ENCODE assay signal across 10 mouse cellular contexts in the genomic region with DNA sequence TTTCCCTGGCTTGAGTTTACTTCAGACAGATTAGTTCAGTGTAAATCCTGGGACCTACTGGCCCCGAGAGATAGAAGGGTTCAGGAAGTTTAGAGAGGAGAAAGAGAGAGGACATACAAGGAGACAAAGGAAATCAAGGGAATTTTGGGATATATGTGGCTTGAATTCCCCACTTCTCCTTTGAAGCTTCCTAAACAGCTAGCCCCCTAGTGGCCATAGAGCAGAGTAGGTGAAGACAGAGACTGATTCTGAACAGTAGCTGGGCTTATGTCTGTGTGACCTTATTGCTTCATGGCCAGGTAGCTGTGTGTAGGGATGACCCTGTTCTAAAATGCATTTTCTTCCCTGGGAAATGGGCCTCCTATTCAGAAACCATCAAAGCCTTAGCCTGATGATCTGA.
DNase-seq lines count a peak whose midpoint lies in the region; ATAC-seq and TF ChIP-seq lines count a peak whose summit lies in the region.
"Had no signal": no experiment of that assay in that cellular context is flagged by ENCODE, and none has a peak within 500 bp of the region (broad histone marks: within the 10 kb centered on the region; RNA-seq: fewer than 3 reads in every experiment).

No protein-coding gene starts in this region.

- H3K36me3 ChIP-seq in heart, adult 2 months (ENCODE audit: control insufficient read depth, insufficient read depth, low read length) = no peaks in the 10 kb centered on the region
- no peaks in the 10 kb centered on the region for H3K36me3 ChIP-seq in heart, embryonic 11.5 days (ENCODE audit: control insufficient read depth, insufficient read depth, low read length)
- no peaks in the 10 kb centered on the region for H3K36me3 ChIP-seq in liver, embryonic 14.5 days (replicated peaks; ENCODE audit: control insufficient read depth, insufficient read depth, low read depth)
- no peaks in the 10 kb centered on the region for H3K36me3 ChIP-seq in liver, embryonic 11.5 days (ENCODE audit: control insufficient read depth, insufficient read depth, low read length)

- no peak overlapping the region for H3K9ac ChIP-seq in heart, adult 2 months (ENCODE audit: low read depth, low read length)
- no peak overlapping the region for H3K9ac ChIP-seq in heart, embryonic 11.5 days (ENCODE audit: low read depth, low read length)
- H3K9ac ChIP-seq in liver, embryonic 14.5 days (replicated peaks) = no peak overlapping the region
- H3K9ac ChIP-seq in liver, embryonic 11.5 days (ENCODE audit: low read depth, low read length) = no peak overlapping the region

- H3K4me3 ChIP-seq in heart, adult 2 months = no peak overlapping the region
- no peak overlapping the region for H3K4me3 ChIP-seq in heart, embryonic 11.5 days (ENCODE audit: low read depth, low read length)
- H3K4me3 ChIP-seq in liver, embryonic 14.5 days (ENCODE audit: insufficient read depth in 1 of 2, low read depth in 2 of 2, low read length in 2 of 2) = no peak overlapping the region
- no peak overlapping the region for H3K4me3 ChIP-seq in liver, embryonic 11.5 days (ENCODE audit: low read depth, low read length)

- TF ChIP-seq CTCF in heart, adult 2 months (IDR thresholded peaks at IDR 0.05) = peak; percentile 42
- peak; percentile 44; the same call in 1 of the 2 replicates for TF ChIP-seq CTCF in liver, embryonic 14.5 days (IDR thresholded peaks at IDR 0.05; ENCODE audit: low read depth)

- no peaks in the 10 kb centered on the region for H3K9me3 ChIP-seq in heart, embryonic 11.5 days (replicated peaks; ENCODE audit: control insufficient read depth, low read length)
- H3K9me3 ChIP-seq in liver, embryonic 14.5 days (ENCODE audit: control insufficient read depth, low read length) = no peaks in the 10 kb centered on the region
- H3K9me3 ChIP-seq in liver, embryonic 11.5 days (ENCODE audit: control insufficient read depth, low read length) = no peaks in the 10 kb centered on the region

- 30% methylated on average over 1 of the region's 1 CpGs for WGBS in heart, adult 2 months
- 38% methylated on average over 1 of the region's 1 CpGs for WGBS in heart, embryonic 11.5 days (ENCODE audit: insufficient replicate concordance)
- 15% methylated on average over 1 of the region's 1 CpGs for WGBS in liver, embryonic 14.5 days (ENCODE audit: insufficient replicate concordance)
- 35% methylated on average over 1 of the region's 1 CpGs for WGBS in liver, embryonic 11.5 days

- no peak overlapping the region for H3K27ac ChIP-seq in heart, adult 2 months
- no peak overlapping the region for H3K27ac ChIP-seq in heart, embryonic 11.5 days (ENCODE audit: low read depth, low read length)
- no peak overlapping the region for H3K27ac ChIP-seq in liver, embryonic 14.5 days
- H3K27ac ChIP-seq in liver, embryonic 11.5 days (ENCODE audit: low read depth, low read length) = no peak overlapping the region

- TF ChIP-seq EP300 in heart, adult 2 months (IDR thresholded peaks at IDR 0.05; ENCODE audit: insufficient read depth, low read depth, low read length) = no peak
- no peak for TF ChIP-seq EP300 in liver, embryonic 14.5 days (IDR thresholded peaks at IDR 0.05; ENCODE audit: low read depth)

- H3K79me2 ChIP-seq in heart, adult 2 months (replicated peaks; ENCODE audit: control insufficient read depth, insufficient read depth, low read length) = no peaks in the 10 kb centered on the region

- no peak for DNase-seq in heart, adult 2 months
- DNase-seq in liver, embryonic 14.5 days (ENCODE audit: low read depth in 3 of 3, low spot score in 3 of 3) = no peak
- DNase-seq in liver, embryonic 11.5 days (ENCODE audit: low spot score) = no peak
- DNase-seq in Muller cell, postnatal 12 days (ENCODE audit: inconsistent ontology term) = peak; percentile 9
- DNase-seq in lung, postnatal 36 days = peak; percentile 2
- DNase-seq in urinary bladder, postnatal 25 days (ENCODE audit: low spot score) = no peak
- DNase-seq in ovary, postnatal 14 days (ENCODE audit: low spot score) = no peak
- DNase-seq: cerebellum, adult 11 months; right cerebral cortex, postnatal 14 days had no signal

- TF ChIP-seq POLR2A in heart, adult 2 months (IDR thresholded peaks at IDR 0.05; ENCODE audit: insufficient read depth, low read depth, low read length) = no peak

- H3K4me1 ChIP-seq in heart, adult 2 months (ENCODE audit: control insufficient read depth, insufficient read depth, low read length) = no peaks in the 10 kb centered on the region
- H3K4me1 ChIP-seq in heart, embryonic 11.5 days (ENCODE audit: control insufficient read depth, insufficient read depth, low read length) = no peaks in the 10 kb centered on the region
- H3K4me1 ChIP-seq in liver, embryonic 14.5 days (replicated peaks; ENCODE audit: control insufficient read depth in 2 of 2, insufficient read depth in 2 of 2, low read length in 1 of 2) = no peaks in the 10 kb centered on the region
- no peaks in the 10 kb centered on the region for H3K4me1 ChIP-seq in liver, embryonic 11.5 days (replicated peaks; ENCODE audit: control insufficient read depth, insufficient read depth, low read length)

- no peak overlapping the region for H3K4me2 ChIP-seq in heart, embryonic 11.5 days
- H3K4me2 ChIP-seq in liver, embryonic 14.5 days (ENCODE audit: low read depth) = no peak overlapping the region
- no peak overlapping the region for H3K4me2 ChIP-seq in liver, embryonic 11.5 days

- no peak for ATAC-seq in heart, embryonic 11.5 days (replicated peaks; ENCODE audit: insufficient number of reproducible peaks, low FRiP score, low TSS enrichment)
- no peak for ATAC-seq in liver, embryonic 14.5 days (ENCODE audit: insufficient read depth)
- ATAC-seq in liver, embryonic 11.5 days (replicated peaks; ENCODE audit: low FRiP score) = no peak

- intact Hi-C loops in heart, adult 2 months (cut with DNase I) = no loop called here

- no peaks in the 10 kb centered on the region for H3K27me3 ChIP-seq in heart, adult 2 months (ENCODE audit: control insufficient read depth, insufficient read depth, low read length)
- no peaks in the 10 kb centered on the region for H3K27me3 ChIP-seq in heart, embryonic 11.5 days (ENCODE audit: control insufficient read depth, insufficient read depth, low read length)
- no peaks in the 10 kb centered on the region for H3K27me3 ChIP-seq in liver, embryonic 14.5 days (ENCODE audit: control insufficient read depth, insufficient read depth, low read length)
- H3K27me3 ChIP-seq in liver, embryonic 11.5 days (replicated peaks; ENCODE audit: control insufficient read depth, insufficient read depth, low read length) = no peaks in the 10 kb centered on the region

Comparison
In these comparisons a context has a peak if more than half of its experiments do, and no peak if none do; other contexts are left out.
1. DNase-seq: peak in Muller cell, postnatal 12 days (single experiment) and lung, postnatal 36 days (single experiment); none in heart, adult 2 months (0 of 2), liver, embryonic 14.5 days (0 of 3), liver, embryonic 11.5 days (single experiment), urinary bladder, postnatal 25 days (single experiment) and ovary, postnatal 14 days (single experiment).